Mouse (Mus musculus) left cerebral cortex, adult 18-20 months (tissue): ENCODE measurements at regions not wholly inside any gene's neighbourhood (a gene's known extent, or its start where the extent isn't known, plus 50 kb on each side); places are given as distances from the start of the nearest gene placed in this dataset.

Experiments
- DNase-seq, 2 experiments: peaks; one replicate each; pipeline ENCODE4 v3.0.0; 2021 to 2022; ENCODE audit warnings: low spot score in 2 of 2, mixed read lengths in 1 of 2

DNA sequence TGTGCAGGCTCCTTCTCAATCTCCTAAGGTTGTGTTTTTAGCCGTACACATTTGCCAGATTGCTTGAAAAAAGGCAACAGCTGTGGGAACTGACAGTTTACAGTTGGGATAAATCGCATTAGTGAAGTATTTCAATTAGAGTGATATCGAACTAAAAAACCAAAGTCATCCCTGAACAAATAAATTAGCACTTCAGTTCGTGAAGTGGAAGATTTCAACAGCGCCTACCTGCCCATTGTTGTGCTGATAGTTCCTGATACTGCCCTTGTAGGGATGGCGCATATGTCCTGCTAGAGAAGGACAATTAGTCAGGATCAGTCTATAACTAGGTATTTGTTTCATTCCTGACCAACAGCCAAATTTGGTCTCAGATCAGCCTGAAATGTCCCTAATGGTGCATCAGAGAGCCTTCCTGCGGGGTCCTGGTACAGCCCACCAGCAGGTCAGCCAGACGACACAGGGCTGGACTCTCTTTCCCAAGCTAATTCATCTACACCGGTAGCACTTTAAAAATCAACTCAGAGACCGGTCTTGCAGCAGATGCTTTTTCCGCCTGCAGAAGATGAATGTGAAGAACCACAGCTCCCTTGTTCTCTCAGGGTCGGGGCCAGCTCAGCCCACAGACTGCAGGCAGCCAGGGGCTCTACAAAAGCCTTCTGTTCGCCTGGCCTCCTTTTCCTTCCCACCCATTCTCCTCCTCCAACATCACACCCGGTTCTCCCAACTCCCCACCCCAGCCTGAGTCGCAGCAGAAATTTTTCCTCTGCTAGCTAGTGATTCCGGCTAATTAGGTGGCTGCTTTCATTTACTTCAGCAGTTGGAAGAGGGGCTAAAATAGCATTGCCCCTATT is 146.1 kb downstream of the Psat1 start:
- DNase-seq = peak; percentile 73 to 85

GRCm38 (mm10) chr19:15796466-15796865 is 150.7 kb downstream of the Psat1 start:
- DNase-seq = no peak

DNA sequence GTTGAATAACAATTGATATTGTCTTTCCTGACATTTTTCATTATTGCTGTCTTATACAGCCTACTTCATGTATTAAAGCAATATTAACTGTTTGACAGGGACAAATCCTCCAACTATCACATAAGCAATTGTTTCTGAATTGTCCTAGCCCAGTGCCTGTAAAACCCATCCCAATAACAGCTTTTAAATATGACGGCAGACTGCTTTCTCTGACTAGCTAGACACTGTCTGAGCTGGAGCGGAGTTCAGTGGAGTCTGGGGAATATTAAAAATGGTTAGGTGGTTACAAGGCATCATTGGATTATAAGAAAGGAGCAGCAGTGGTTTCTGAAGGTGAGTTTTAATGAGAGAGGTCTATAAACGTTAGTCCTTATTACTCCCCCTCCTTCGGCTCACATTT is 155.2 kb downstream of the Psat1 start:
- DNase-seq = no peak

DNA sequence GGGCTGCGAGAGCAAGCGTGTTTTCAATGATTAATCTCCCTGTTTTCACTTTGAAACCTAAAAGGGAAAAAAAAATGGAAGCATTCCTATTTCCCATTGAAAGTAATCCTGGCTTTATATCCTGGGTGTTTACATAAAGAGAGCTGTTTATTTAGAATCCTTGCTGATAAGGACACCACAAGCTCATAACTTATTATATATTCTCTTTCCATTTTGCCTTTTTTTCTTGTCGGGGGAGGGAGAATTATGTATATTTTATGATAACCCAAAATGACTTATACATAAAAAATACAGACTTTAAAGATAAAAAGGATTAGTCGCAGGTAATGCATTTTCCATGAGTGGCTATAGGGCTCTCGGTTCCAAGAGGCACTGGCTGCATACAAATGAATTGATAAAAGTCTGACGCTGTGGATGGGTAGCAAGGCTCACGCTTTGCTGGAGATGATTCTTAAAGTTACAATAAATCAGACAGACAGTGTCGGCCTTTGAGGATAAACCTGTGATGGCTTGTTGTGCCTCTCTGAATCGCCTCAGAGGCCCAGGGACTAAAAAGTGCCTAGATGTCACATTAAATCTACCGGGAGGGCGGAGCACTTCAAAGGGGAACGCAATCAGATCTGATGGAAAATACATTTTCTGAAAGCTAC is 155.7 kb downstream of the Psat1 start:
- no peak for DNase-seq

DNA sequence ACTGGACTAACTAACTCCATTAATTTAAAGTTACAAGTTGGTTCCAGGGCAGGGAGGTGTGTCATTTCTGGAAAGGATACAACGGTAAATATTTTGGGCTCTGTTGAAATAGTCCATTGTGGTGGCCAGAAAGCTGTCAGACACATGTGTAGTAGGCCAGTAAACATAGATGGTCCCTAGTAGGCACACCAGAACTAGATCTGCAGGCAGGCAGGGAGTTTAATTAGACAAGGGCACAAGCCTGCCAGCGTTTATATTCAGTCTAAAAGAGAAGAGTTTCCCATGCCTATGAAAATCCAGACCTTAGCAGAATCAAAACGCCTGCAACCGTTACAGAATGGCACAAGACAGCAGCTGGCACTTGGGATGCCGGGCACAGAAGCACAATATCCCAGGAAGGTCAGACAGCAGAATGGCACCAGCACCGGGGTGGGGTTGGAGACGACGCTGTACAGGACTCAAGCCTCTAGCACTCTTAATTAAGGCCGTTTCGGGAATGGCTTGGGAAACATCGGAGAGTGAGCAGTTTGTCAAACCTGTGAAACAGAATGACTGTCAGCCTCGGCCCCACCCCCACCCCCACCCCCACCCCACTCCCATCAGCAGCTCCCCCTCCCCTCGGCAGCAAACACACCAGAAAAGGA is 156.4 kb downstream of the Psat1 start:
- DNase-seq = no peak

- DNase-seq = no peak
Observed at GRCm38 (mm10) chr19:15789741-15790140, 157.4 kb downstream of the Psat1 start.

GRCm38 (mm10) chr19:15784644-15785043 is 162.5 kb downstream of the Psat1 start:
- DNase-seq = no peak

DNA sequence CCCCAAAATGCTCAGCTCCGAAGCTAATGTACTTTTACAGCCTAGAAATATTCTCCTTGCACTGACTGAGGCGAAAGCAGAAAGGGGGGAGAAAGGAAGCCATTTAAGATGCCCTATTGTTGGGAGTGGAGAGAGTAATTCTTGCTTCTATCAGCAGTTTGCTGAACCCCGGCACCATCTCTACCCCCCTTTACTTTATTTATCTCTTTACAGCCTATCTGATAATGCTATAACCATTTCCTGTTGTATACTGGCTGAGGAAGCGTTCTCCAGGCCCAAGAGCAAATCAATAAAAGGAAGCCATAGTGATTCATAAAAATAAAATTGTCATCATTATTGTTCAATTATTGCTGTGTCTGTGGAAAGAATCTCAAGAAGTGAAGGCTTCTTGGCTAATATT is 177.5 kb downstream of the Psat1 start:
- DNase-seq = no peak

GRCm38 (mm10) chr19:15761086-15761485 is 186.1 kb downstream of the Psat1 start:
- DNase-seq = no peak

DNA sequence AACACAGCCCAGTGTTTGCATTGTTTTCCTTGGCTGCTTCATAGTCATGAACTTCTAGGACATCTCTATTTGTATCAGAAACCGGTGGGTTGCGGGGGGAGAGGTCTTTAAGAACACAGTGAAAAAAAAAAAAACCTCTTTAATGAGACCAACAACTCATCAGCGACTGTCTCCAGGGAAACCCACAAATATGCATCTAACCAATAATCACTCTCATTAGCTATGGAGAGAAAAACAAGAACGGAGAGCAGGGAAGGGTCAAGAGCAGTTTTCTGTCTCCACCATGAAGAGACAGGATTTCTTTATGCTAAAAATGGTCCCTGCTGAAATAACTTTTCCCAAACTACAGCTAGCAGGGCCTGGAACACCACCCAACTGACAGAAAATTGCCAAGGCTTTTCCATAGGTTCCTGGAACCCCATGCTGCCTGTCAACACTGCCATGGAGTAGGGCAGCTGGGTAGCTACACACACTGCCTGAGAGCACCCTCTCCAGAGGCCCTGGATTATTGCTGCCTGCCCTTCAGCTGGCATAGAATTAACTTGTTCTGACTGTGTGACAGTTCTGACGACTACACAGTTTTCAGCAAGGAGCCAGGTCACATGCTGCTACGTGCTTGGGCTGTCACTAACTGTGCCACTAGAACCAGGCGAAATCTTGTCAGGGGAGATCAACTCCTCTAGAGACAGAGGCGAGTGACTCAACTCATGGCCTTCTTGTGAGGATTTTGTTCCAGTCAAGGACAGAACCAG is 201.9 kb downstream of the Psat1 start:
- DNase-seq = no peak

GRCm38 (mm10) chr19:15736200-15736599 is 210.9 kb downstream of the Psat1 start:
- no peak for DNase-seq

- DNase-seq = no peak
Observed at GRCm38 (mm10) chr19:15726785-15727406, 220.2 kb downstream of the Psat1 start.

DNA sequence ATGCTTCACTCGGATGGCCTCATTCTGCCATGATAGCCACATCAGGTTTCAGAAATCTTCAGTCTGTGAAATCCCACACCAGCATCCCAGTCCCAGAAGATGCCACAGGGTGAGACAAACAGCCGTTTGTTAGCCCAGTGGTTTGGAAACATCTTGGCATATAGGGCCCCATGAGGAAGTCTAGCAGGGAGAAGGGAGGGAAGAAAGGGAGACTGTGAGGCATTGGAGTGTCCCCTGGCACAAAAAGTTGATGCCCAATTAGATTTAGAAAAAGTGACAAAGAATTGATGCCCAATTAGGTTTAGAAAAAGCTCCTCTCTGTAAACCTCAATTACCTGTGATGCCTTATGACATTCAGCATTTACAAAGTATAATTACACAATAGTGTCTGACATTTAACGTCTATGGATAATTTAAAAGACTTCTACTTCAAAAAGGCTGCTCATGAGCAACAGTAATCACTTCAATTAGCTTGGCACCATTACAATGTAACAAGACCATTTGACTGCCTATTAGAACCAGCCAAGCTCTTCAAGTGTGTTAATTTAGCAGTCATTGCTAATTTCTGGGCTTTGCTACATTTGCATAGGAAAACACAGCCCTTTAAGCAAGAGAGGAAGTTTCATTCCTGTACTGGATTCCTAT is 254.6 kb downstream of the Psat1 start:
- DNase-seq = no peak

GRCm38 (mm10) chr19:15669996-15670395 is 277.1 kb downstream of the Psat1 start:
- DNase-seq = no peak

DNA sequence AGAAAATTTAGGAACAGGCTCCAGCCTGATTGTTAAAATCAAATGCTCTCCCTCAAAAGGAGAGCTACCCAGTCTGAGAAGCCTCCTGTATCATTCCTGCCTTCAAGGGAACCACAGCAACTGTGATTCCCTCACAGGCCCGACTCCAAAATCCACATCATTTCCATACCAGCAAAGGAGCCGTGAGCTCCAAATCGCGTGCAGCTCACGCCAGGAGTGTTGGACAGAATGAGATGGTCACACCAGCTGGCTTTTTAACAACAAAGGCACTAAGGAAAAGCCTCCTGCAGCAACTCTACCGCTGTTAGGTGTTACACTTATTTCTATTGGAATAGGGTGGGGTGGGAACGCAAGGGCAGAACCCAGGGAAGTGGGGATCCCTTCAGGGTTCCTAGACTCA is 277.6 kb downstream of the Psat1 start:
- DNase-seq = no peak

GRCm38 (mm10) chr19:15668624-15669016 is 278.5 kb downstream of the Psat1 start:
- DNase-seq = no peak

GRCm38 (mm10) chr19:15667889-15668623 is 279.1 kb downstream of the Psat1 start:
- DNase-seq = no peak

DNA sequence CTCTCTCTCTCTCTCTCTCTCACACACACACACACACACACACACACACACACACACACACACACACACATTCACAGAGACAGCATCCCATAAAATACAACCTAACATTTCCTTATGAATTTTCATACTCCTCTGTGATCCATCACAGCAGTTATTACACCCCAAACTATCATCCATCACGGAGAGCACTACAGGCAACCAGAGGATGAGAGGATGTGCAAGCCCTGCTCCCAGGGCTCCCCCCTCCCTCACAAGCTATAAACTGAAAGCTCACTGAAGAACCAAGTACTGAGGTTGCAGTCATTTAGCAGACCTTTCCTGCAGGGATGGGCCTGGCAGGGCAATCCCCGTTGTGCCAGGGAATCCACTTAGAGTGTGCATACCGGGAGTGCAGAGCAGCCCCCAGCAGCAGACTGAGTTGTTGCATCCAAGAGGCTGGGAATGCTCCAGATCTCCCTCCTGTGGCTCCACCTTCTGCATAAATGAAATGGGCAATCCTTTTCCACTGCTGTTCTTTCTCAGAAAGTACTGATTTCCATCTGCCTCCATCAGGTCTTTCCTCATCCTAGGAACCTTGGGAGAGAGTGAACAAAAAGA is 283.4 kb downstream of the Psat1 start:
- no peak for DNase-seq

GRCm38 (mm10) chr19:15658611-15659010 is 288.5 kb downstream of the Psat1 start:
- DNase-seq = no peak
